Mouse (Mus musculus): ENCODE data around the gene Fndc11.
A peak's percentile ranks its signal among the peaks of the same experiment; 100 is the strongest.
"Not testable (repeated sequence)": the region's sequence is repeated elsewhere in the genome, so short reads cannot be mapped to it uniquely, and the experiment has no call there.

Fndc11 gene

DNA sequence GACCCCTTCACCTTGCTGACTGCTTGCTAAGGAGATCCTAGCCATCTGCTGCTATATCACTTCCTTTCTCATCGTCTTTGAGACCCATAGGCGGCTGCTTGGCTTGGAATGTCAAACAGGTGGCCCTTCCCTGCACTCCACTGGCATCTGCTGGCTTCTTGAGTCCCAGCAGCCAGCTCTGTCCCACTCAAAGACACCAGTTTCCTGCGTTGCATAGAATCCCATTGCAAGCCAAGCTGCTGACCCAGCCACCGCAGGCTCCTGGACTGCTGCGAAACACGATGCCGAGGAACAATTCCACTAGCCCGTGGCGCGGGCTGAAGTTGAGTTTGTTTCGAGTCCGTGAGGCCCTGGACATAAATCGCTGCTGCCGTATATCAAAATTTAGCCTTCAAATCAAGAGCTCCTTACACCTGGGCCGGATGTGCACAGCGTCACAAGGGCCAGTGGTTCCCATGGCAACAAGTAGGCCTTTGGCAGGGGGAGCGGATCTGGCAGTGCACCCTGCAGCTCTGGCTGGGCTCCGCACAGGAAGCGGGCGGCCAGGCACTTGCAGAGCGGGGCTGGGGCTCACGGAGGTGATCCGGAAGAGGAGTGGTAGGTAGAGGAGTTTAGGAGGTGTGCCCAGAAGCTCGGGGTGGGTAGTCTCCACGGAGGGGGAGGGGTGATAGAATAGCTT is at the start of gene Fndc11:
Gene Fndc11 (plus strand): TSS at position 476 of the 679 bp plus-strand sequence.
- DNase-seq (ENCODE audit: extremely low read depth, low read depth): no peak

DNA sequence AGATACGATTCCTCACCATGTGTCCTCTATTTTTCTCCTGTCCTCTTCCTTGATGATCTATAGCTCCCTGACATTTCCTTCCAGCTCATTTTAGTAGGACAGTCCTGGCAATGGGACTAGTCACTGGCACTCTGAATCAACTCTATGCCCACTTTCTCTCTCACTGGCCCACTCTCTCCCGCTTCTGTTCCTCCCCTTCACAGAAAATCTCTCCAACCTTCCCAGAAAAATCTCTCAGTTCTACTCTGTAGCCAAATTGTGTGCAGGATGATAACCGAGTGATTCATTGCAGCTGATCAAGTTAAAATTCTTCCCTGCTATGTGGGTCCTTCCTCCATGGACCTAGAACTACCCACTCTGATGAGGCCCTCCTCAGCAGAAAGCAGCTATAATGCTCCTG is 45.2 kb upstream of the Fndc11 start:
- DNase-seq (ENCODE audit: extremely low read depth, low read depth): no peak

DNA sequence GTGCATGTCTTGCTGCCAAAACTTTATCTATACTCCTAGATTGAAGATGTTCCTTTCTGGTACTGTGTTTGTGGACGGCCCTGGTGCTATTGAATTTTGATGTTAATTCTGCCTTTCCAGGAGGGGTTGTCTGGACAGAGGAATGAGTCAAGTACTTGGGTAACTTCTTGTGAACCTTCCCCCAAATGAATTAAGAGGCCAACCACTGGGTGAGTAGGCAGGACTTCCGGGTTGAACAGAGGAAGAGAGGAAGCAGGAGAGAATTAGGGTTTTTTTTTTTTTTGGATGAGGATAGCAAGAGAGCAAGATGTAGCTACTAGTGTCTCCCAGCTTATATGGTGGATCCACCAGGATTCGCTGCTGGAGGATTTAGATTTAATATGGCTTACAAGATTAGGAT is 41.8 kb upstream of the Fndc11 start:
- DNase-seq (ENCODE audit: extremely low read depth, low read depth): no peak

DNA sequence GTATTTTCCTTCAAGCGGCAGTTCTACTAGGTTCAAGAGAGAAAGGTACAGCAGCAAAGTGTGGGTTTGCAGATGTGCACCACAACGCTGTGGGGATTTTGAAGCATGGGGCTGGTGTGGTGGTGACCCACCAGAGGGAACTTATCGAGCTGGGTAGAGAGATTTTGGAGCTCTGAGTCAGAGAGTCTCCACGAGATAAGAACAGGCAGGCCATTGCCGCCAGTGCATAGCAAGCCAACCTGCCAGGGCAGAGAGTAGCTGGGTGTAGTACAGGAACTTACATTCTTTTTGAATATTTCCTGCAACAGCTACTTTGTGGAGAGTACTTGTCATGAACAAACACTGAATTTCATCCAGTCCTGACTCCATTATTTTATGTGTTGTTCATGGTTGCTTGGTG is 41.3 kb upstream of the Fndc11 start:
- DNase-seq (ENCODE audit: extremely low read depth, low read depth): no peak

DNA sequence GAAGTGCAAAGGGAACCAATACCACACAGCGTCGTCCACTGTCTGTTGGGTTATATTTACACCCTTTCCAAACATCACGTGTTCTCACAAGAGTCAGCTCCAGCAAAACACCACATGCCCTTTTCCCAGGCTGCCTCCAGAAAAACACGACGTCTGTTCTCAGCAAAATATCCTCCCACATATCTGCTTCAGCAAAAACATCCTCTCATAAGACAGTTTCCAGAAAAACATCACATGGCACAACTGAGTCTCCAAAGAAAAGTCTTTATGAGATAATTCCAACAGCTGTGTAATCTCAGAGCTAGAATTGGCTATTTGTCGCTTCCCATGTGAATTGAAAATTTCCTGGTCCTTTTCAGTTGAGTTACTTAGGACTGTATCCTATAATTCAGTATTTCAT is 38.9 kb upstream of the Fndc11 start:
- no peak for DNase-seq (ENCODE audit: extremely low read depth, low read depth)

DNA sequence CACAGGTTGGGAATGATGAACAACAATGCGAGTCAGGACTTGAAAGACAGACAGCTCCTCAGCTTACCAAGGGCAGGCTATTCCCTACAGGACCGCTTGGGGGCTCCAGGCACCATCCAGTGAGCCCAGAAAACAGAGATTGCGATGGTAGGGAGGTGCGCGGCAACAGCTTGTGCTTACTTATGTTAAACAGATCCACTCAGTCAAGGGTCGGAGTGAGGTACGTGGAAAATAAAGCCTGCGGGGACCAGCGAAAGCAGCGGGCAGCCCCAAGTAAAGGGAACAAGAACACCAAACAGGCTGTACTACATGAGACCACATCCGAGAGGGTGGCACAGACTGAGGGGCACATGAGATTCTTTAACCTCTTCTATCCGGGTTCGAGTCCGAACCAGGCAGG is 33.2 kb upstream of the Fndc11 start:
- peak; percentile 68 for DNase-seq (ENCODE audit: extremely low read depth, low read depth)

DNA sequence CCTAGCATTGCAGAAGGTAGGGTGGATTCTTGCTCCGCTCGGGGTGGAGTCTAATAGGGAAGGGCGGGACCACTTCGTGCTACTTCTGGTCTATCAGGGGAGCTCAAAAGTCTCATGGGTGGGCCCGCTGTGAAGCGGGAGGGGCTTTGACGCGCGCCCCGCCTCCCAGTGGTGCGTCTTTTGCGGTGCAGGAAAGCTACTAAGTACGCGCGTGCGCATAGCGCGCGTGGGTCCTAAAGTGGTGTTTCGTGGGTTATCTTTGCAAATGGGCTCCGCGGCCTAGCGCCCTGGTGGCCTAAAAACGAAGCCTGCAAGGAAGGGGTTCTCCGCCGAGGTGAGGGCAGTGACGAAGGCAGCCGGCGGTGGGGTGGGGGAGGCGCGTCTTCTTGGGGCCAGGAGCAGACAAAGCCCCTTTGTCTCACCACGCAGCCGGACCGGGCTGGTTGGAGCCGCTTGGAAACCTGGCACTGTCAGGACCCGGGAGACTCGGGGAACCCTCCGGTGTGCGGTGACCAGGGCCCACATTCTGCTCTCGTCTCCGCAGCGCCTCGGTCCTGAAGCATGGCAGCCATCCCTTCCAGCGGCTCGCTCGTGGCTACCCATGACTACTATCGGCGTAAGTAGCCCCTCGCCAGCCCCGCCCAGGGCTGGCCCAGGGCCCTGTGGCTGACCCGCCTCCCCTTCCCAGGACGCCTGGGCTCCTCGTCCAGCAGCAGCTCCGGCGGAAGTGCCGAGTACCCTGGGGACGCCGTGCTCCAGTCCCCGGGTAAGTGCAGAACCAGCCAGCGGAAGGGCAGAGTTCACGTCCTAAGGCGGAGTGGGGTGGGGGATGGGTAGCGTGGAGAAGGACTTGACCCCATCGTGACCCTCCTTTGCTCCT is 32.5 kb upstream of the Fndc11 start, which contains the start of gene Ppdpf:
Gene Ppdpf (plus strand): TSS at position 127 of the 880 bp plus-strand sequence.
- DNase-seq (ENCODE audit: extremely low read depth, low read depth): peak; percentile 87

DNA sequence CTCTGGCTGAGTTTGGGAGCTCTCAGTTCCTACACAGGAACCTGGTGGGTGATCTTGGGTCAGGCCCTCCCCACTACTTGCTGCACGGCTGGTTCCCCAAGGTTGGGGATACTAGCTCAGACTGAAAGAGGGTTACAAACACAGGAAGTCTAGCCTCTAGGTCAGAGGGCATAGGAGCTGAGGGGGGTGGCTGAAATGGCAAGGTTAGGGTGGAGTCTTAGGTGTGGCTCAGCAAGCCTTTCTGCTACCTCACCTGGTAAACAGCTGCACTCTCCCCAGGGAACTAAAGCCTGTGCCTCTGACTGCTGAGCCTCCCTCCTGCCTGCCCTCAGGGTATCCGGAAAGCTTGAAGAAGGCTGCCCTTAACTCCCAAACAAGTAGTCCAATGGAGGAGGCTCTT is 31.1 kb upstream of the Fndc11 start:
- DNase-seq (ENCODE audit: extremely low read depth, low read depth): no peak

DNA sequence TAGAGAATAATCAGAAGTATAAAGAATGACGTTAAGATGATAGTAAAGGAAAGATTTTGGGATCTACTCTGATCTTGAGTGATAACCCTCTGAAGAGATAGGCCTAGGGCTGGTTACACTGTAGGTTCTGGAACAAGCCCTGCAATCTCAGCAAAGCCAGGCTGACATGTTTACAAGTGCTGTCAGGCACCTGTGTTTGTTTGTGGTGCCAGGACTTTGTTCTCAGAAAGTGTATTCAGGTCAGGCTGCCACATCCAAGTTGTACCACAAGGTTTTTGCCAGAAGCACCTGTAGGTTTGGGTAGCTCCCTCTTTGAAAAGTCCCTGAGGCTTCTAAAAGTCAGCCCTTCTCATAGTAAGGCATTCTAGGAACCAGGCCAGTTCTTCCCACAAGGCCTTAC is 30.5 kb upstream of the Fndc11 start:
- DNase-seq (ENCODE audit: extremely low read depth, low read depth): no peak

DNA sequence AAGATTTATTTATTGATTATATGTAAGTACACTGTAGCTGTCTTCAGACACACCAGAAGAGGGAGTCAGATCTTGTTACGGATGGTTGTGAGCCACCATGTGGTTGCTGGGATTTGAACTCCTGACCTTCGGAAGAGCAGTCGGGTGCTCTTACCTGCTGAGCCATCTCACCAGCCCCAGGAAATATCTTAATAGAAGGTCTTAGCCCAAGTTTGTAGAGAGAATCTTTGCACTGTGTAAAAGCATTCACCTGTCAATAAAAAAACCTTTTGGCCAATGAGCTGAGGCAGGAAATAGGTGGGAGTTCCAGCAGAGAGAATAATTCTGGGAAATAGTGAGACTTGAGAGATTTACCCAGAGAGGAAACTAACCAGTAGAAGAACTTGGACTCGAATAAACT is 28.4 kb upstream of the Fndc11 start:
- not testable (repeated sequence) for DNase-seq (ENCODE audit: extremely low read depth, low read depth)

DNA sequence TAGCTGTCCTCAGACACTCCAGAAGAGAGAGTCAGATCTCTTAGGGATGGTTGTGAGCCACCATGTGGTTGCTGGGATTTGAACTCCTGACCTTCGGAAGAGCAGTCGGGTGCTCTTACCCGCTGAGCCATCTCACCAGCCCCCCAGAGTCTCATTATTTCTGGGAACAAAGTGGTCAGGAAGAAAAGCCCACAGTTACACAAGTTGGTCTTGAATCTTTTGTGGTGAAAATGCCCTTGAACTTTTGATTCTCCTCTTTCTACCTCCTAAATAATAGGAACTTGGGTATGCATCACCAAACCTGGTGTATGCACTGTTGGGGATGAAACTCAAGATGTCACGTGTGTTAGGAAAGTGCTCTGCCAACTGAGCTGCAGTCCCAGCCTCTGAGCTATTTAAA is 27.9 kb upstream of the Fndc11 start:
- no peak for DNase-seq (ENCODE audit: extremely low read depth, low read depth)

DNA sequence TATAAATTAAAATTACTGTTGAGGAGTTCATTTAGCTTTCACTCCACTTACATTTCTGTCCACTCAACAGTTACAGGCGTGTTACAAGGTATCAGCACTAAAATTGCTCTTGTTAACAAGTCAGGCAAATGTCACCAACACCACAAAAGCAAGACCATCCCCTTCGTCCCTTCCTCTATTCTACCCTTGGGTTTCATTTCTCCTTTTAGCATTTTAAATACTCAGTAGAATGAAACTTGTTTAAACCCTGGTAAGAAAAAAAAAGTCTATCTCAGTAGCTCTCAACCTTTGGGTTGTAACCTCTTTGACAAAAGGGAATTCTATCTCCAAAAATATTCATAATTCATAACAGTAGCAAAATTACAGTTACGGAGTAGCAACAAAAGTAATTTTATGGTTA is 26.8 kb upstream of the Fndc11 start:
- DNase-seq (ENCODE audit: extremely low read depth, low read depth): no peak

DNA sequence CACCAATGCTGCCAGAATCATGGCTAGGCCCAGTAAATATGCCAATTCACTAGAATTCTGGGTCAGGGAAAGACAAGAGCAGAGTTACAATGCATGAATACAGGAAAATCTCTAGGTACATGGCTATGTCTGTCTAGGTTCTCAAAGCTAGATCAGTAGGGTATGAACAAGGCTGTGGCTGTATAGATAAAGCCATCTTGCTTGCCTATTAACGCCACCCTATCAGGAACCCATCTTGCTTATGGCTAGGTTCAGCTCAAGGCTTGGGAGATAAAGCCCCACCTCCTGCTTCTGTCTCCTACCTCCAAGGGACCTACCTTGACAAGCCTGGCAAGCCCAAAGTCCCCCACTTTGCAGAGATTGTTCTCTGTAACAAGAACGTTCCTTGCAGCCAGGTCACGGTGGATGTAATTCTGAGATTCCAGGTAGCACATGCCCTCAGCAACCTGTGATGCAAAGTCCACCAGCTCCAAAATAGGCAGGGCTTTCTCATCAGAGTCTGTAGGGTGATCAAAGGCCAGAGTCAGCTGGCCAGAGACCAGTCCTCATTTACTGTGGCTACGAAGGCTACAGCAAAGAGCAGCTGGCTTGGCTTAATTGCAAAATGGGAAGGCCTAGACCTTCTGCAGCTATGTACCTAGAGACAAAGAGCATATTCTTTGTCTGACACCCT is 23.0 kb upstream of the Fndc11 start:
- no peak for DNase-seq (ENCODE audit: extremely low read depth, low read depth)

DNA sequence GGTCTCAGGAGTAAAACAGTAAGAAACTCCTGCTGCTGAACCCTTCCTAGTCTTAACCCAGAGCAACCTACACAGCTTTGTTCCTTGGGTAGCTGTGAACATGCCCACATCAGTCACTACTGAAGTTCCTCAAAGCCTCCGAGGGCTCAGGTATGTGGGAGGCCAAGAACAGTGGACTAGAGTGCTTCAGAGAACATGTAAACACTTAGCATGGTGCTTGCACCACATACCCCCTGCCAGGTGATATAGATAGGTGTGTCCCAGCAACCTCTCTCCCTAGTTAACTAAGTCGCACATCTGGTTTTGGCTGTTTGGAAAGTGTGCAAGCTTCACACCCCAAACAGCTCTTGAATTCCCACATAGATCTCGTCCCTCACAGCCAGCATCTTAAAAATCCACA is 18.2 kb upstream of the Fndc11 start:
- DNase-seq (ENCODE audit: extremely low read depth, low read depth): no peak

DNA sequence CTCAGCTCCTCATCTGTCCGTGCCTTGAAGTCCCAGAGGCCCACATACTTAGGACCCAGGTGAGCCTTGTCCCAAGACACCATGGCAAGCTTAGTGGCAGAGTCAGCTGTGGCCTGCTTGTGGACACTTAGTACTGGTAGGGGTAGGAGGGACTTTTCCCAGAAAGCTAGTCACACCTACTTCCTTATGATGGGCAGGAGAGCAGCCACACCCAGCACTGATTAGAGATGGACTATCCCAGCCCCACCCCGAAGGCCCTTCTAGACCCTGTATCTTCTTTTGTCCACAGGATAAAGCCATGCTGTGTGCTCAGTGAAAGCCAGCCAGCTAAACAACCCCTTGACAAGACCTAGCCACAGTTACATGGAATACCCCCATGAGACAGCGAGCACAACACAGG is 17.4 kb upstream of the Fndc11 start, which contains the start of gene Ptk6:
Gene Ptk6 (minus strand): TSS at position 368 of the 400 bp plus-strand sequence.
- no peak for DNase-seq (ENCODE audit: extremely low read depth, low read depth)

DNA sequence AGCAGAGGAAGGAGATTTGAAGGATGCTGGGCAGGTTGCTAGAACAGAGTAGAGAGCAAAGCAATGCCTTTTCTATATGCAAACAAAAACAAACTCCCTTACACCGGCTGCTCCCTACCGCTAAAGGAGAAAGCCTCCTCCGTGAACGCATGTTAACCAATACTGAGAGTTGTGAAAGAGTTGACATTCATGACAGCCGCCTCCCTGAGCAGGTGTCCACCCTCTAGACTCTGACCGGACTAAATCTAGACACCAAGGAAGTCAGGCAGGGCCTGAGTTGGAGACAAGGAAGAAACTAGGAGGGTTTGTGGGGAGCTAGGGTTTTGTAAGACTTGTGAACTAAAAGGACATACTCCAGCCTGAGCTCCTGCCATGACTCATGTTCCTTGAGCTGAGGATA is 16.9 kb upstream of the Fndc11 start:
- no peak for DNase-seq (ENCODE audit: extremely low read depth, low read depth)

DNA sequence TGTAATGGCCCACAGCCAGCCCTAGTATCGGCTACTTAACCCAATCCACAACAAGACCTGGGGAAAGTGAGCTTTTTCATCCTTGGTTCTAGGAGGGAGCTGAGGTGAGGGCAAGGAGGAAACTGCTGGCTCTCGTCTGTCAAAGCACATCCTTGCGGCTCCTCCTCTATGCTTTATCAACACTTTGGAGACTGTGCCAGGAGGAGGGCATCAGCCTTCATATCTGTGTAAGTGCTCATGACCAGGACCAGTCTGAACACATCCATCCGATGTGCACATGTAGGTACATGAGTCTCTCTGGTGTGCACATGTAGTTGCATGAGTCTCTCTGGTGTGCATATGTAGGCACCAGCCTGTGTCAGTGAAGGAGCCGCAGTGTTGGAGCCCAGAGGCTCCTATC is 14.1 kb upstream of the Fndc11 start:
- no peak for DNase-seq (ENCODE audit: extremely low read depth, low read depth)

DNA sequence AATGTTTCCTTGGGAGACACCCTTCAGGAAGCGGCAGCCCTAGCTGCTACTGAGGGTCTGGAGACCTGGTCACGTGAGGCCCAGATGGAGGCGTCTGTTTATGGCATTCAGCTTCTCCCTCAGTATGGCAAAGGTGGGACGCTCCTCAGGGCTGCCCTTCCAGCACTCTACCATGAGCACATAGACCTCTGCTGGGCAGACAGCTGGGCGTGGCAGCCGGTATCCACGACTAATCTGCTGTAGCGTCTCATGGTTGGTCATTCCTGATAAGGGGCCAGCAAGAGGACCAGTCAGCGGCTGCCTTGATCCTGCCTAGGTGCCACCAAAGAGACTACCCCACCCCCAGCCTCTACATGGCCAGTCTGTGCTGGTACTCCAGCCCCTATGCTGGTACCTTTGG is 13.7 kb upstream of the Fndc11 start:
- DNase-seq (ENCODE audit: extremely low read depth, low read depth): no peak

DNA sequence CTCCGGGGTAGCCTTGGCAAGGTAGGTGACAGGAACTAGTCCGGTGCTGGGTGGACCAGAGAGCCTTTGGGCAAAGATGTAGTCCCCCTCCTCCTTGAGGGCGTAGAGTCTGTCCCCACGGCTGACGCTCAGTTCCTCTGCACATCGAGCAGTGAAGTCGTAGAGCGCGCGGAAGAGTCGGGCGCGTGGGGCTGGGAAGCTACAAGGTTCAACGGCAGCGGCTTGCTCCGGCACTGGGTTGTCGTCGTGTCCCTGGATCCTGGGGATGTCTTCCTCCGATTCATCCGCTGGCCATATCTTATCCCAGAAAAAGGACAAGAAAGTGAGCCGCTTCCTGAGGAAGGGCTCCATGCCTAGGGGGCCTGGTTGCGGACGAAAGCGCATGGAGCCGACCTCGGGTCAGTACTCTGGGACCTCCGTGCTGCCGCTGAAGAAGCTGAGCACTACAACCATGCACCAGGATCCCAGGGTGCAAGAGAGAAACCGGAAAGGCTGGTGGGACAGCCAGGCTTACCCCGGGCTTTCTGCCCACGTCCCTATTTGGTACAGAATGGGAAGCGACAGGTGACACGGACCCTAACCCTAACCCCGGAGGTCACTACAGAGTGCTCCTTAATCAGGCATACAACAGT is 7.3 kb upstream of the Fndc11 start:
- no peak for DNase-seq (ENCODE audit: extremely low read depth, low read depth)

DNA sequence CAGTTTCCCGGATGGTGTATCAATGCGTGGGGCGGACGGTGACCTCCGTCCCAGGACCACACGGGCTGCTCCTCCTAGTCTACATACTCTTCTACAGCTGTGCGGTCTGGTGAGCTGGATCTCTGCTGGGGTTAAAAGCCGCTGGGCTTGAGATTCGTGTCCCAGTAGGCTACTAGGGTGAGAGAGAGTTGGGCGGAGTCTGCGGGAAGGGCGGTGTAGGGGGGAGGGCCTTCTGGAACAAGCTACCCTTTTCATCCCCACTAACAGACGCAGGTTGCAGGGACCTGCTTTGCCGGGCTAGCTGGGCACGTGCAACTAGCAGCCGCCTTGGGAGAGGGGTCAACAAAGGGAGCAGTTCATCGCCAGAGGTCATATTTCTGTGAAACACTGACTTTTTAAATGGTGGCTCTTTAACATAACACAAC is 6.8 kb upstream of the Fndc11 start, which contains the start of gene Srms:
Gene Srms (minus strand): TSS at position 165 of the 425 bp plus-strand sequence.
- no peak for DNase-seq (ENCODE audit: extremely low read depth, low read depth)

DNA sequence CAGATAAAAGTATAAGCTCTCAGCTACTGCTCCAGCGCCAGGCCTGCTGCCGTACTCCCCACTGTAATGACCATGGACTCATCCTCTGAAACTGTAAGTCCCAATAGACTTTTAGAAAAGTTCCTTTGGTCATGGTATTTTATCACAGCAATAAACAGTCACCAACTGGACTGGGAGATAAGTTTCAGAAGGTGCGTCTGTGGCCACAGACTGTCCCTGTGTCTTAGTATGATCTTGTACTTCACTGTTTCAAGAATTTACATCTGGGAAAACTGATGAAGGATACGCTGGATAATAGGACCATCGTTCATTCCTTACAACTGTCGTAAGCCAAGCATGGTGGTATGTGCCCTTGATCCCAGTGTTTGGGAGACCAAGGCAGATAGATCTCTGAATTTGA is 3.8 kb upstream of the Fndc11 start:
- DNase-seq (ENCODE audit: extremely low read depth, low read depth): no peak

Measured in MEL-GATA-1-ER (cell line).